Mouse (Mus musculus) kidney, adult 2 months (tissue): Measurements from ENCODE around the gene Npr3.

Experiments used
- CTCF ChIP-seq: fragments of 200-500 bp; conservative IDR thresholded peaks from 2 replicates; pipeline ENCODE4 v1.5.1; 2011; ENCODE audit warnings: low read depth, mild to moderate bottlenecking, control low read depth, low read length, moderate library complexity, mixed read lengths; ENCODE audit not compliant: insufficient read depth, insufficient read length
- POLR2A ChIP-seq: fragments of 200-500 bp; IDR thresholded peaks from one replicate; pipeline ENCODE4 v1.6.1; 2011; ENCODE audit warnings: low read depth, low read length, control low read depth

DNA sequence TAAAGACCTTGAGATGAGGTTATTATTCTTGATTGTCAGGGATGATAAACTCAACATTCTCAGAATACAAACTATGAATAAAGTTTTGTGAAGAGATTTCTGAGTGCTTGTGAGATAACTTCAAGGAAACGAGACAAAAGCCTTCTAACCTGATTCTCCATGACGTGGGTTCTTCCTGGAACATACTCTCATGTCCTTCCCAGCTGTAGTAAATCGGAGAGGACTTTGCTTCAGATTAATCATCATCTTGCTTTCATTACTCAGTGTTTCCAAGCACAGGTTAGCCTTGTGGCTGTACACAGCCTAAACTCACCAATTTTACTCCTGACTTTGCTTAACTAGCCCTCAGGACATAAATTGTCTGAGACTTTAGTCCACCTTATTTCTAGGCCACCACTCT is 45.1 kb upstream of the Npr3 start:
- no peak for TF ChIP-seq POLR2A
- no peak for TF ChIP-seq CTCF
